Mouse (Mus musculus): ENCODE data around the gene Tent5b.

DNA sequence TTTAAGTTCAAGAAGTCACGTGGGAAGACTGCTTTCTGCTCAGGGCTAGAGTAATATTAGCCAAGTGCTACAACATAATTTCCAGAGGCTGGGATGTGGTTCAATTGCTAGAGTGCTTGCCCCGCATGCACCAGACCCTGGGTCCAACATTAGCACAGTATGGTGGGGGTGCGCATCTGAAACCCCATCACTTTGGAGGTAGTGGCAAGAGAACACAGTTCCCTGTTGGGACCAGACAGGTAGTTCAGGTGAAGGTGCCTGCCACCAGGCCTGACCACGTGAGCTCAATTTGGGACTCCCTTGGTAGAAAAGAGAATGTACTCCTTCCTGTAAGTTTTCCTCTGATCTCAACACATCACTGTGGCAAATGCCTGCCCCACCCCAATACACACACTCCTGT lies 14.9 kb downstream of the Tent5b start:
- no peak for TF ChIP-seq GATA1 (IDR thresholded peaks at IDR 0.05; ENCODE audit: borderline replicate concordance, low read length)
- no peak for TF ChIP-seq CTCF (IDR thresholded peaks at IDR 0.05; ENCODE audit: low read depth, low read length)
- no peak for TF ChIP-seq POLR2AphosphoS5 (IDR thresholded peaks at IDR 0.05; ENCODE audit: insufficient replicate concordance, low read depth, low read length)
- no peak for TF ChIP-seq TAL1 (conservative IDR thresholded peaks at IDR 0.05; ENCODE audit: low read depth, low read length)
